Mouse (Mus musculus): ENCODE results near the gene Zfp740. TPM values are rescaled to one million over a fixed set of nuclear protein-coding genes. Genes with fewer than 3 reads are reported as not detected.
"Not testable (repeated sequence)": the region's sequence is repeated elsewhere in the genome, so short reads cannot be mapped to it uniquely, and the experiment has no call there.

Gene Zfp740
- polyA plus RNA-seq, 1 experiment, result not detected

- H3K4me1 ChIP-seq (ENCODE audit: control insufficient read depth, insufficient read depth, low read length), result peaks cover 11% of the 10 kb centered on the region
- TF ChIP-seq CTCF (IDR thresholded peaks at IDR 0.05; ENCODE audit: insufficient read depth, low read depth, low read length) (no peak), POLR2A (IDR thresholded peaks at IDR 0.05; ENCODE audit: insufficient read depth, low read depth, low read length) (no peak)
- H3K4me3 ChIP-seq (ENCODE audit: insufficient read depth, low read depth, low read length), result no peak overlapping the region
- no peak overlapping the region for H3K27ac ChIP-seq (ENCODE audit: insufficient read depth, low read depth, low read length)
- 76% methylated on average over 6 of the region's 6 CpGs for WGBS
Observed at GRCm38 (mm10) chr15:102215624-102216023, 12.6 kb downstream of the Zfp740 start.

- Histone ChIP-seq H3K27ac (ENCODE audit: insufficient read depth, low read depth, low read length) (no peak overlapping the region), H3K4me3 (ENCODE audit: insufficient read depth, low read depth, low read length) (no peak overlapping the region), H3K4me1 (ENCODE audit: control insufficient read depth, insufficient read depth, low read length) (peaks cover 8% of the 10 kb centered on the region; the same call in 1 of the 2 replicates)
- TF ChIP-seq POLR2A (IDR thresholded peaks at IDR 0.05; ENCODE audit: insufficient read depth, low read depth, low read length) (no peak), CTCF (IDR thresholded peaks at IDR 0.05; ENCODE audit: insufficient read depth, low read depth, low read length) (no peak)
- 83% methylated on average over 16 of the region's 16 CpGs for WGBS
Observed at GRCm38 (mm10) chr15:102216459-102217228, 13.6 kb downstream of the Zfp740 start.

- no peak for TF ChIP-seq POLR2A (IDR thresholded peaks at IDR 0.05; ENCODE audit: insufficient read depth, low read depth, low read length)
- TF ChIP-seq CTCF (IDR thresholded peaks at IDR 0.05; ENCODE audit: insufficient read depth, low read depth, low read length), result no peak
- Histone ChIP-seq H3K27ac (ENCODE audit: insufficient read depth, low read depth, low read length) (no peak overlapping the region), H3K4me1 (ENCODE audit: control insufficient read depth, insufficient read depth, low read length) (peaks cover 8% of the 10 kb centered on the region; the same call in 1 of the 2 replicates), H3K4me3 (ENCODE audit: insufficient read depth, low read depth, low read length) (no peak overlapping the region)
- WGBS, result 71% methylated on average over 7 of the region's 7 CpGs
Observed at GRCm38 (mm10) chr15:102217325-102217724, 14.3 kb downstream of the Zfp740 start.

GRCm38 (mm10) chr15:102222386-102222785 lies 19.3 kb downstream of the Zfp740 start:
- TF ChIP-seq POLR2A (IDR thresholded peaks at IDR 0.05; ENCODE audit: insufficient read depth, low read depth, low read length) (no peak), CTCF (IDR thresholded peaks at IDR 0.05; ENCODE audit: insufficient read depth, low read depth, low read length) (no peak)
- Histone ChIP-seq H3K27ac (ENCODE audit: insufficient read depth, low read depth, low read length) (no peak overlapping the region), H3K4me3 (ENCODE audit: insufficient read depth, low read depth, low read length) (no peak overlapping the region), H3K4me1 (ENCODE audit: control insufficient read depth, insufficient read depth, low read length) (peaks cover 11% of the 10 kb centered on the region)
- 51% methylated on average over 10 of the region's 10 CpGs for WGBS

GRCm38 (mm10) chr15:102224186-102224991 lies 21.3 kb downstream of the Zfp740 start:
- TF ChIP-seq POLR2A (IDR thresholded peaks at IDR 0.05; ENCODE audit: insufficient read depth, low read depth, low read length), result no peak
- TF ChIP-seq CTCF (IDR thresholded peaks at IDR 0.05; ENCODE audit: insufficient read depth, low read depth, low read length), result peak; percentile 79
- whole genome bisulfite sequencing, result 3% methylated on average over 43 of the region's 43 CpGs

GRCm38 (mm10) chr15:102224992-102225617 lies 22.1 kb downstream of the Zfp740 start:
- WGBS, result 27% methylated on average over 21 of the region's 21 CpGs
- H3K27ac ChIP-seq (ENCODE audit: insufficient read depth, low read depth, low read length), result no peak overlapping the region
- TF ChIP-seq POLR2A (IDR thresholded peaks at IDR 0.05; ENCODE audit: insufficient read depth, low read depth, low read length) (no peak), CTCF (IDR thresholded peaks at IDR 0.05; ENCODE audit: insufficient read depth, low read depth, low read length) (no peak)

More at GRCm38 (mm10) chr15:102224186-102224991, 21.3 kb downstream of the Zfp740 start:
- H3K4me3 ChIP-seq (ENCODE audit: insufficient read depth, low read depth, low read length), result peak overlapping the region; percentile 42
- no peak overlapping the region for H3K27ac ChIP-seq (ENCODE audit: insufficient read depth, low read depth, low read length)
- peaks cover 7% of the 10 kb centered on the region for H3K4me1 ChIP-seq (ENCODE audit: control insufficient read depth, insufficient read depth, low read length)

GRCm38 (mm10) chr15:102225619-102226018 lies 22.6 kb downstream of the Zfp740 start:
- not testable (repeated sequence) for H3K4me3 ChIP-seq (ENCODE audit: insufficient read depth, low read depth, low read length); H3K4me1 ChIP-seq (ENCODE audit: control insufficient read depth, insufficient read depth, low read length); H3K27ac ChIP-seq (ENCODE audit: insufficient read depth, low read depth, low read length)
- 78% methylated on average over 6 of the region's 6 CpGs for WGBS

More at GRCm38 (mm10) chr15:102224992-102225617, 22.1 kb downstream of the Zfp740 start:
- Histone ChIP-seq H3K4me1 (ENCODE audit: control insufficient read depth, insufficient read depth, low read length) (peaks cover 7% of the 10 kb centered on the region), H3K4me3 (ENCODE audit: insufficient read depth, low read depth, low read length) (peak overlapping the region; percentile 42; the same call in 1 of the 2 replicates)

- H3K4me1 ChIP-seq (ENCODE audit: control insufficient read depth, insufficient read depth, low read length), result no peaks in the 10 kb centered on the region
- WGBS, result 84% methylated on average over 17 of the region's 17 CpGs
- no peak for TF ChIP-seq POLR2A (IDR thresholded peaks at IDR 0.05; ENCODE audit: insufficient read depth, low read depth, low read length)
- TF ChIP-seq CTCF (IDR thresholded peaks at IDR 0.05; ENCODE audit: insufficient read depth, low read depth, low read length), result no peak
- H3K4me3 ChIP-seq (ENCODE audit: insufficient read depth, low read depth, low read length), result no peak overlapping the region
- no peak overlapping the region for H3K27ac ChIP-seq (ENCODE audit: insufficient read depth, low read depth, low read length)
Observed at GRCm38 (mm10) chr15:102230408-102231321, 27.6 kb downstream of the Zfp740 start.

All from olfactory bulb, adult 2 months (tissue).